Mouse (Mus musculus) MEL-GATA-1-ER (cell line): ENCODE data around the gene Ephx1.
"Not testable (repeated sequence)": the region's sequence is repeated elsewhere in the genome, so short reads cannot be mapped to it uniquely, and the experiment has no call there.

ENCODE experiments used
- DNase-seq: peaks from one replicate; pipeline ENCODE4 v3.0.0-alpha.2; 2012; ENCODE audit warnings: low read depth; ENCODE audit errors: extremely low read depth

Ephx1 gene

DNA sequence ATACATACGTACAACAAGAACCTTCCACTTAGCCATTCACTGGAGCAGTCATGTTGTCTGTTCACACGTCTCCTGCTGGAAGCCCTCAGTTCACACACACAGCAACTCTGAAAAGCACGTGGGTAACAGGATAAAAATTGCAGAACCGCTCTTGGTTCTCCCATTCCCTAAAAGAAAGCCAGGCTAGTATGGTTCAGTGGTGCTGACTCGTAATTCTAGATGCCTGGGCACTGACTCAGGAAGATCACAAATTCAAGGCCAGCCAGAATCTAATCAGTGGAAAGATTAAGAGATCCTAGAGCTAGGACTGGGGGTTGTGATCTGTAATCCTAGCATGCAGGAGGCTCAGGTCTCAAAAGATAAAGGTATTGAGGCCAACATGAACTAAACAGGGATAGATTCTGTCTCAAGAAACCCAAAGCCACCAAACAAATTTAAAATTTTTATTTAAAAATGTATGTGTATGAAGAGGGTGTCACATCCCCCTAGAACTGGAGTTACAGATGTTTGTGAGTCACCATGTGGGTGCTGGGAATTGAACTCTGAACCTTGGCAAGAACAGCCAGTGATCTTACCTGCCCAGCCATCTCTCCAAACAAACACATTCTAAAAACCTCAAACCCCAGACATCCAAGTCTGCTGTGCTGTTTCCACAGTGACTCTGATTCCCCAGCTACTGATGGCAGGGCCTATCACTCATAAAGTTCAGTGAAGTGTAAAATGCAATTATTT, at the start of gene Ephx1:
Gene Ephx1 (minus strand): TSS at position 149 of the 732 bp plus-strand sequence.
- no peak for DNase-seq

DNA sequence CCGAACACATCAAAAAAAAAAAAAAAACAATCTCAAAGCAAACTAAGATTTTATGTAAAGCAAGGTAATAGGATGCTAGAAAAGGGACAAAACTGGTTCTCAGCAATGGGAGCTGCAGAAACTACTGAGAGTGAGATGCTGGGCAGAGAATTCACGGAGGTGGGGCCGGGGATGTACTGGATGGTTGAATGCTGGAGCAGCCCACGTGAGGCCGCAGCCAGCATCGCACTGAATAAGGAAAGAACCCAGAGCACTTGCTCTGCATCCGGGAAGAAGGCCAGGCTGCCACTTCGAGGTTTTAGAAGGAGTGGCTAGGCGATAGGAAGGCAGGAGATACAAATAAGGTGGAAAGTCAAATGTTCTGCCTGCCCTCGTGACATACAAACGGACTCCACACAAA, 49.0 kb upstream of the Ephx1 start:
- DNase-seq, result no peak

DNA sequence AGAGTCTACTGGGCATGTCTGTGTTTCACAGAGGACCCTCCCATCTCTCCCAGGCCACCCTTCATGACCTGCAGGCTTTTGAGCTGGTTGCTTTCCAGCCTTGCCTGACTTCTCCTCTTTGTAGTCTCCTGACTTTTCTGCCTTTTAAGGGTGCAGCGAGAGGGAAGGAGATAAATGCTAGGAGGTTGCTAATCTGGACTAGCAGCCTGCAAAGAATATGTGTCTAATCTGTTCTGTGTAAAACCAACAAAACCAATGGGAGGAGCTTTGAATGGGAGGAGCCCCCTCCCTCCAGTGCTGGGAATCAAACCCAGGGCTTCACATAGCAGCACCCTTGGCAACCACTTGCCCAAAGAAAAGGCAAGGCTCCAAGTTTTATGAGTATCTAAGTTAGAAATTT, 47.6 kb upstream of the Ephx1 start:
- DNase-seq, result peak; percentile 58

GRCm38 (mm10) chr1:181064648-181065047, 43.9 kb upstream of the Ephx1 start:
- no peak for DNase-seq

DNA sequence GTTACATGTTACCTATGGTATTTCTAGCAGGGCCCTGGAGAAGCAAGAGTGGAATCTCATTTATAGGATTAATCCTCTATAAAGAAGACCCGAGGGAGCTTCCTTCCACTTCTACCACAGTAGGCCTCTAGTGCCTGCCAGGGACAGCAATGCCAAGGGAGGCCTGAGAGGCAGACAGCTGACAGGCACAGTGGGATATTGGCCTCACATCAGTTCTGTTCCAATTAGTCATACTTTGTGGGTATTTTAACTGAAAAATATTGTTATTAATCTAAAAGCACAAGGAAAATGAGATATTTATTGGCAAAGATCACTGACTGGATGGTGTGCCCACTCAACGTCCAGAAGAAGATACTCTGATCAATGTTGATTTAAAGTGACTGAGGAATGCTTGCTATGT, 43.3 kb upstream of the Ephx1 start:
- DNase-seq, result no peak

- no peak for DNase-seq
Measured at GRCm38 (mm10) chr1:181061784-181062485, 41.2 kb upstream of the Ephx1 start.

GRCm38 (mm10) chr1:181052898-181053297, 32.2 kb upstream of the Ephx1 start:
- no peak for DNase-seq

DNA sequence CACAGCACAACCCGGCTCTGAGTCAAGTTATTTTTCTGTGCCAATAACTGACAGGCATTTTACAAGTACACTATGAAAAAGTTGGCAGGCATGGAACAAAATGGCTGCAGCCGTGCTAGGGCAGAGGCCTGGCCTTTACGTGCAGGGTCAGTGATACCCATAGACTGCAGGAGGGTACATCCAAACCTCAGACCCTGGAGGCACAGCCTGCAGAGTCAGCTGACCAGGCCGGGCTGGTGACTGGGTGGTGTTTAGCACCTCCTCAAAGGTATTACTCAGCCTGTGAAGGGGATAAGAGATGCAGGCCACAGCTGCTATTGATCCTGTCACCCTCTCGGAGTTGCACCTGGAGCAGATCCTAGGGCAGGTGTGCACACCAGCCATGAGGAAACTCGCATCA, 30.2 kb upstream of the Ephx1 start, which contains the start of gene 9130409I23Rik:
Gene 9130409I23Rik (plus strand): TSS at position 301 of the 400 bp plus-strand sequence.
- DNase-seq, result no peak

- no peak for DNase-seq
Measured at GRCm38 (mm10) chr1:181049328-181049842, 28.7 kb upstream of the Ephx1 start.

DNA sequence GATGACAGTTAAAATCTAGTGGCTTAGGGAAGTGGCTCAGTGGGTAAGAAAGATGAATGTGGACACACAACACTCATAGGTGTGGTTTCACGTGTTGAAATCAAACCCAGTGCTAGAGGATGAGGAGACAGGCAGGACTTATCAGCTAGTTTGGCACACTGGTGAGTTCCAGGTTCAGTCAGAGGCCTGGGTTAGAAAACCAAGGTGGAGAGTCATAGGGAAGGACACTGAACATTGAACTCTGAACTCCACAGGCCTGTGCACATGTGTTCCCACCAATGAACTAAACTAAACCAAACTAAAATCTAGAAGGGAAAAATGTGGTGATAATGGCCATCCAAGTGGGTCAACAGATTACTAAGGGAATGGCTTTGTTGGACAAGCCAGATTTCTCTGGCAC, 26.8 kb upstream of the Ephx1 start:
- DNase-seq, result no peak

GRCm38 (mm10) chr1:181039652-181040051, 18.9 kb upstream of the Ephx1 start:
- peak; percentile 25 for DNase-seq

DNA sequence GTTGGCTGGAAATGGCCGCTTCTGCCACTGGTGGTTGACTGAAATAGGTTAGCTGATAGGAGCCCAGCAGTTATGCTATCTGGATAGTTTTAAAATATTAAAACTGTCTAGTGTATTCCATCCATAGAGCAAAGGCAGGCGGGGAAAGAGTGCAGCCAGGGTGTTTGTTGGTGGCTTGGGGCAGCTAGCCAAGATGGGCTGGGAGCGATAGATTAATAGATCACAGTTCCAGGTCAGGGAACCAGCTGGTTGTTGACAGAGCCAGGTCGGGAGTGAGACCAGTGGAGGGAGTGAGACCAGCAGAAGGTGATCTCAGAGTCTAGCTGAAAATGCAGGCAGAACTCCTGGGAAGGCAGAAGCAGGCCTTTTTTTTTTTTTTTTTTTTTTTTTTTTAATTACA, 16.9 kb upstream of the Ephx1 start:
- no peak for DNase-seq

- DNase-seq, result not testable (repeated sequence)
Measured at GRCm38 (mm10) chr1:181035015-181035778, 14.5 kb upstream of the Ephx1 start.

DNA sequence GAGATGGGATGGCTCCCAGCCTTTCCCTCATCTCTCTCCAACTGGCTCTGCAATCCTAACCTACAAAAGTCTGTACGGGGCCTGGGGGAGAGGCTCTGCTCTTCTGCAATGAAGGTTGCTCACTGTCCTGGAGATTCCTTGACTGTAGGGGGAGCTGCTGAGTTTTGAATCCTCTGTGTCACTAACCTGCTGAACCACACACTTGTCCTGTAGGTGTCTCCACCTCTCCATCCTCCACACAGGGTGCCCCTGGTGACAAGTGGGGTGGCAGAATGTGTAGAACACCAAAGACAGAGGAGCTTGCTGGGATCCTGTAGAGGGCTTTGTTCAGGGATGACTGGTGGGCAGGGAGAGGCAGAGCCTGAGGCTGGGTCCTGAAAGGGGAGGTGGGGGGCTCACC, 1.6 kb upstream of the Ephx1 start:
- peak; percentile 68 for DNase-seq

GRCm38 (mm10) chr1:181021488-181021865, 773 bp upstream of the Ephx1 start:
- no peak for DNase-seq

- DNase-seq, result no peak
Measured at GRCm38 (mm10) chr1:181017890-181018420, 2.7 kb downstream of the Ephx1 start.

DNA sequence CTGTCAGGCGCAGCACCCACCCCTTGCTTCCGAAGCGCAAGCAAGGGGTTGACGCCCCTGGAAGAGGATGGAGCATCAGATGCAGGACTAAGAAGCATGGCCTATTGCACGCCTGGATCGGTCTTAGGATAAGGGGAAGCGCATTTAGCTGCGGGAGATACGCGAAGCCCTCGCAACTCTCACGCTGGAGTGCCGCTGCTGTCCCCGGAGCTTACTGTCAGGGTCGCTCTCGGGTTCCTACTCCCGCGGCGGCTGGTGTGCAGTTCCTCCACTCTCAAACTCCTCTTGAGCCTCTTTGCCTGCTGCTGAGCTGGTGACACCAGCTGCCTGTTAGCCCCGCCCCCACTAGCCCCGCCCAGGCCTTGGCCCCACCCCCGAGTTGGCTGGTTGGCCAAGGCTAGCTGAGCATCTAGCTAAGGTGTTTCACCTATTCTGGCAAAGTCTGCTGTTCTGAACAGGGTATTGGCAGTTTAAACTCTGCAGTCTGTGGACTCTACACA, 3.4 kb downstream of the Ephx1 start:
- peak; percentile 55 for DNase-seq

GRCm38 (mm10) chr1:181016532-181017131, 4.1 kb downstream of the Ephx1 start:
- DNase-seq, result peak; percentile 40

- no peak for DNase-seq
Measured at GRCm38 (mm10) chr1:181016045-181016444, 4.7 kb downstream of the Ephx1 start.

- DNase-seq, result no peak
Measured at GRCm38 (mm10) chr1:181015558-181015957, 5.1 kb downstream of the Ephx1 start.
